Mouse (Mus musculus) megakaryocyte, adult 5-6 weeks (primary cell): ENCODE results near the gene Atp6v0a1. TPM values are rescaled to one million over a fixed set of nuclear protein-coding genes. Genes with fewer than 3 reads are reported as not detected.

Experiments
- ATAC-seq: 2 replicates; pipeline ENCODE4 v1.8.0; 2016; ENCODE audit warnings: mild to moderate bottlenecking, inconsistent platforms; ENCODE audit not compliant: poor library complexity, severe bottlenecking
- total RNA-seq, 2 experiments: library from RNA; stranded (forward) in 1 of 2; stranded (reverse) in 1 of 2; fragments of 153-499, 151-499 nt in 1 of 2; fragments of 221-1000, 200-1000 nt in 1 of 2; gene quantifications; 2 replicates each; pipeline versions ENCODE4 v1.2.3 to v1.2.4; 2015 to 2017

Gene Atp6v0a1
- total RNA-seq (2015), result 40.2 and 42.9 TPM in 2 replicates
- total RNA-seq (2017), result 35.2 and 46.1 TPM in 2 replicates

GRCm38 (mm10) chr11:101009046-101009887 is at the start of gene Atp6v0a1:
Gene Atp6v0a1 (plus strand): TSS chr11:101009452.
- ATAC-seq, result peak; percentile 97

DNA sequence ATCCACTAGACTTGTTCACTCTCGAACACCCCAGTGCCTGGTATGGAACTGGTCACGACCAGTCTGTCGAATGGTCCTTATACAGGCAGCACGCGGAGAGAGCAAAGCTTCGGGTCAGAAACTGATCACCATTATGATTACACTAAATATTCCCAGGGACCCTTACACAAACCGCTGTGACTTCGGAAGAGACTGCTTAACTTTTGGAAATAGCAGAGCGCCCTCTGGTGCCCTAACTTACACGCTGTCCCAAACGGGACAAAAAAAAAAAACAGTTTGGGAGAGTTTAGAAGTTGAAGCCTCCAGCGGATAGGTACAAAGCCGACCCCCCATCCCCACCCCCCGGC is 49.8 kb upstream of the Atp6v0a1 start:
- ATAC-seq, result 0 out of 2 replicates have a peak, but pooled peaks have one; percentile 33

- ATAC-seq, result no peak
Observed at GRCm38 (mm10) chr11:100959826-100960225, 49.4 kb upstream of the Atp6v0a1 start.

GRCm38 (mm10) chr11:100960540-100960939 is 48.7 kb upstream of the Atp6v0a1 start:
- no peak for ATAC-seq

DNA sequence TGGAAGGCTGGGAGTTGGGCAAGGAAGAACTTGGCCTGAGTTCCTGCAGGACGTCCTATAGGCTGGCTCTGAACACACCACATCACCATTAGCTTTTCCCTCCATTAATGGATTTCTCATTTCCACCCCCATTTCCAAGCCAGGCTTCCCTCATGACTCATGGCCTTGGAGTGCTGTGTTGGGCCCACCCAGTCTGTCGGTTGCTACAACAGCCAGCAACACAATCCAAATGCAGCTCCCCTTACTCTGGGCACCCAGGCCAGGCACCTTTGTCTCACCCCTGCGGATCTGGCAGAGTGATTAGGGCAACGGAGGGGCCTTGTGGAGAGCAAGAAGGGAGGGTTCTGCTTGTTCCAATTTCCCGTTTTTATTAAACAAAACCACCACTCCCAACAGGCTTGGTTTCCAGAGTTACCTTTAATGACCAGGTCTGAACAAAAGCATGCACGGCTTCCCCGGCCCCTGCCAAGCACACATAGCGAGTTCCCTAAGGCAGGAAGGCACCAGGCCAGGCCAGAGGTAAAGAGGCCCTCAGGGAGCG is 46.8 kb upstream of the Atp6v0a1 start:
- no peak for ATAC-seq

GRCm38 (mm10) chr11:100963647-100964046 is 45.6 kb upstream of the Atp6v0a1 start:
- ATAC-seq, result no peak

DNA sequence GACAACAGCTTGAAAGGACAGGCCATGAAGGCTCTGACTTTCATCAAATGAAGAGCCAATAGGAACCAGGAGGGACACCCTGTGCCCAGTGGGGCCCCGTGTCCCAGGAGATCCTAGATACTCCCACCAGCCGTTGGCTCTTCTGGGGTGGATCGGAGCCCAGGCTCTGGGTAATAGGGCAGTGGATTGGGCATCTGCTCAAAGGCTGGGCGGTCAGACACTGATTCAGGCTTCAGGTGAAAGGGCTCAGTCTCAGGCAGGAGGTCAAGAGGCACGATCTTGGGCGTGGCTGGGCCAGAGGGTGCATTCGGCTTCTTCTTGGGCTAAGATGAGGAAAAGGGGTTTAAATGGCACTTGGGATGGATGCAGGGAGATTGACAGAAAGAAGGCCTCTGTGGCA is 45.1 kb upstream of the Atp6v0a1 start:
- ATAC-seq, result no peak

- no peak for ATAC-seq
Observed at GRCm38 (mm10) chr11:100964901-100965542, 44.2 kb upstream of the Atp6v0a1 start.

DNA sequence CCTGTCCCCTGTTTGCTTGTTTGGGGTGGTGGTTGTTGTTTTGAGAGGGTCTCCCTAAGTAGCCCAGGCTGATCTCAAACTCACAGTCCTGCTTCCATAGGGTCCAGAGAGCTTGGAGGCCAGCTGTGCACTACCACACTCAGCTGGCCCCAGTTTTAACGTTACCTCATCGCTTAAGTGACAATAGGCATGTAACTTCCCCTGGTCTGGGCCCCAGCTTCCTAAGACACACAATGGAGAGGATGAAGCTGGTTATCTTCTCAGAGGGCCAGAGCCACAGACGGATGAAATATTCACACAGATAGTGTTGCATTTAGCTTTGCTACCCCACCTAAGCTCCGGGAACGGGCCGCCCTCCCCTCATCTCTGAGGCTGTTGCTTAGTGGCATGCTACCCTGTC is 43.5 kb upstream of the Atp6v0a1 start:
- ATAC-seq, result no peak

- ATAC-seq, result no peak
Observed at GRCm38 (mm10) chr11:100967376-100967775, 41.9 kb upstream of the Atp6v0a1 start.

- no peak for ATAC-seq
Observed at GRCm38 (mm10) chr11:100967881-100968420, 41.3 kb upstream of the Atp6v0a1 start.

GRCm38 (mm10) chr11:100968501-100968900 is 40.8 kb upstream of the Atp6v0a1 start:
- no peak for ATAC-seq

GRCm38 (mm10) chr11:100969189-100969743 is 40.0 kb upstream of the Atp6v0a1 start:
- no peak; the same call in 1 of the 2 replicates for ATAC-seq

DNA sequence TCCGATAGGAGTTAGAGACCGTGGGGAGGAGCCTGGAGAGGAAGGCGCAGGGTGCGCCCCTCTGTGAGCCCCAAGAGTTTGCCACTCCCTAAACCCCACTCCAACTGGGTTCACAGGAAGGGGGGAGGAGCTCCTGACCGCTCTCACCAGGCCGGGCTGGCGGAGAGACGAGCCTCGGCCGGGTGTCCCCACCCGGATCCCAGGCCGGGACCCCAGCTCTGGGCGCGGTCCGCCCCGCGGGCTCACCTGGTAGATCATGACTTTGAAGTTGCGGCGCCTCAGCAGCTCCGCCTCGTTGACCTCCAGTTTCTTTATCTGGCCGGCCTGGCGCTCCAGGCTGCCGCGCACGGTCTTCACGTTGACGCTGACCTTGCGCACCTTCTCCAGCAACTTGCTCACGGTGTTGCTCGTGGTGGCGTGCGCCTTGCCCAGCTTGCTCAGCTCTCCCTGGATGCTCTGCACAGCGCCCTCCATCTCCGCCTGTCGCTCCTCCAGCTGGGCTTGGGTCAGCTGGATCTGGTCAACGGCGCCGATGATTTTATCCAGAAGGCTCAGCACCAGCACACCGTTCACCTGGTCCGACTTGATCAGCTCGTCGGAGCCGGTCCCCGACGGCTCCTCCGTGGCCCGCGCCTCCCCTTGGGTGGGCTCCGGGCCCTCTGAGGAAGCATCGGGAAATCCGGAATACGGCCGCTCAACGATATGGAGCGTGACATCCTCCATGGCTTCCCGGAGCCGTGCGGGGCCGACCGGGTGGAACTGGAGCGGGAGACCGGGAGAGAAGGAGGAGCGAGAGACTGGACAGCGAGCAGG is 39.3 kb upstream of the Atp6v0a1 start:
- ATAC-seq, result peak; percentile 51

DNA sequence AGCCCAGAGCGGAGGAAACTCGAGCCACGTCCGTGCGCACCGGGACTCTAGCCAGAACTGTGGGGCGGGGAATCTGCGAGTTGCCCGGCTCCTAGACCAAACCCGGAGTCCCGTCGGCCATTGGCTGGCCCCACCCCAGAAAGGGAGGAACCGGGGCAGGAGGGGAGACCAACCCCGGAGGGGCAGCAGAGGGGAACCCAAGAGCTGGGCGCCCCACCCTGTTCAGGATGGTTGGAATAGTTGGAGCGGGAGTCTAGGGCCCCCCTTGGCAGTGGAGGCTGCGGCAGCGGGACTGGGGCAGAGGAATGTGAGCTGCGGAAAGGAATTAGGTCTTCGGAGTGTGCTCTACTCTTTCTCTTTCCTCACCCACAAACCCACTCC is 38.7 kb upstream of the Atp6v0a1 start, which contains the start of gene Cavin1:
Gene Cavin1 (minus strand): TSS at position 331 of the 381 bp plus-strand sequence.
- ATAC-seq, result peak; percentile 38

DNA sequence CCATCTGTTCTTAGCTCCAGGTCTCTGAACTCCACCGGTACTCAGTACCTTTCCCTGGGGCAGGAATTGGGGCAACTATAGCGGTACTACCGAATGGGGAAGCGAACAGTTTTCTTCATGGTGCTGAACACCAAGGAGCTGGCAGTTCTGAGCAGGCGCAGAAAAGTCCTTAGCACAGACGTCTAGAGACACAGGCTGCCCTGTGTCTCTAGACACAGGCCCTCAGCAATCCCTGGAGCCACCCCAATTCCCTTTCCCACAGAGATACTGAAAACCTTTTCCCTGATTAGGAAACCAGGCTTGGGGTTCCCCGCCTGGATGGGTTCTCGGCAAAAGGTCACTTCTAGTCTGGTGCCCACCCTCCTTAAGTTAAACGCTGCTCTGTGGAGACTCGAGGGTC is 37.8 kb upstream of the Atp6v0a1 start:
- no peak for ATAC-seq

GRCm38 (mm10) chr11:100973245-100973644 is 36.0 kb upstream of the Atp6v0a1 start:
- ATAC-seq, result no peak

DNA sequence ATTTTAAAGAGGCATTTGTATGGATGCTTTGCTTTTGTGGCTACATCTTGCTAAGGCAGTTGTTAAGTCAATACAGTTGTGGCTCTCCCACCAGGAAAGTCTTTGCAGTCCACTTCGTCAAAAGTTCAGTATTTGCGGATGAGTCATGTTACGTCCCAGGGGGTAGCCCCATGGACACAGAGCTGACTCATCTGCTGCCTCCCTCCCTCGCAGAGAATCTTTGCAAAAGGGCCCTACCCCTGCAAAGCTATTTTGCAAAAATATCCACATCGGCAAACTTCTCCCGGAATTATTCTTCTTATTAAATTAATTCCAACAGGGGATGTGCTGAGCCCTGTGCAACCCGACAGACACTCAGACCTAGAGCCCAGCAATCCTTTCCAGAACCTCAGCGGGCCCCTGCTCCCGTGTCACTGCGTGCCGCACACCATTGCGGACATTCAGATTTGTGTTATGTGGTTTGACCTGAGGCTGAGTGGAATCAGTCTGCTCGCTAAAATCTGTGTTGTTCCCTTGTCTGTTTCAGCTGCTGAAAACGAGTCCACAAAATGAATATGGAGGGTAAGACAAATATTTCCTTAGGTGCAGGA is 34.8 kb upstream of the Atp6v0a1 start:
- no peak for ATAC-seq

GRCm38 (mm10) chr11:100975241-100975640 is 34.0 kb upstream of the Atp6v0a1 start:
- ATAC-seq, result no peak

DNA sequence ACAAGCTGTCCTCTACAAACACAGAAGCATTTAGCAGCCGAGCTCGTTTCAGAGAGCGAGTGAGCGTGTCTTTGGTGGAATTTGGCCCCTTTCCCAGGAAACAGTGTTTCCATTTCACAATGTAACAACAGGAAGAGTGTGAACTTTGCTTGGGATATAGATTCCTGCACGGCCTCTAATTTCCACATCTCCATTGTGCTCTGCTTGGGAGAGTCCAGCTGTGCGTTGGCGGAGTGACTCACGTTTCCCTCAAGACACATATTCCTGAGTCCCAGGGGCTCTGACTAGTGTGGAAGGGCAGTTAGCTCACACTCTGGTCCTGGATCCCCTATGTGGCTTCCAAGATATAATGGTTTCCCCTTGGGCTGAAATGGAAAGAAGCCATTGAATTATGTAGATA is 29.4 kb upstream of the Atp6v0a1 start:
- no peak for ATAC-seq
